Mouse (Mus musculus) v-Abl transformed pro-B cells (cell line): ENCODE results near the gene Rnf185.

ENCODE experiments used
- in situ Hi-C, 2 experiments: fragments of 400-800 bp; cut with MboI; formaldehyde crosslinking; loops; one replicate each; pipeline ENCODE4 v1.15.1; 2025; ENCODE audit not compliant: unreplicated experiment in 2 of 2

Gene Rnf185

DNA sequence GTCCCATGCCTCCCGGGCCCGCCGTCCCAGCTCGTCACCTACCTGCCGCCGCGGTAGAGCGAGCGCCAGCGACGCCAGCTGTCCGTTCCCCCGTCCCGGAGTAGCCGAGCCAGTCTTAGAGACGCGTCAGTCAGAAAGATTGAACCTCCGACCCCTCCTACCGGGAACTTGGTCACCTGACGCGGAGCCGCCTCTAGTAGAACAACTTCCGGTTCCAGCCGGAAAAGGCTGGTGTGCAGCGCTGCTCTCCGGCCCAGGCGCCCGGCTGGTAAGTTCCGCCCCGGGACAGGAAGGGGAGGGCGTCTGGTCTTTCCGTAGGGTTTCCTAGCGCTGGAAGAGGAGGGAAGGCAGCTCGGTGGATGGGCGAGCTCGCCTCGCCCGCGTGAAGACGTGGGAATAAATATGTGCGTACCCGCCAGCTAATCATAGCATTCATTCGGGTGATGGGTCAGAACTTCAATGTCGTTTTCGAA is at the start of gene Rnf185:
Gene Rnf185, minus strand, starts transcription at position 197 of the 473 bp plus-strand sequence.
- in situ Hi-C loops = no loop called here

DNA sequence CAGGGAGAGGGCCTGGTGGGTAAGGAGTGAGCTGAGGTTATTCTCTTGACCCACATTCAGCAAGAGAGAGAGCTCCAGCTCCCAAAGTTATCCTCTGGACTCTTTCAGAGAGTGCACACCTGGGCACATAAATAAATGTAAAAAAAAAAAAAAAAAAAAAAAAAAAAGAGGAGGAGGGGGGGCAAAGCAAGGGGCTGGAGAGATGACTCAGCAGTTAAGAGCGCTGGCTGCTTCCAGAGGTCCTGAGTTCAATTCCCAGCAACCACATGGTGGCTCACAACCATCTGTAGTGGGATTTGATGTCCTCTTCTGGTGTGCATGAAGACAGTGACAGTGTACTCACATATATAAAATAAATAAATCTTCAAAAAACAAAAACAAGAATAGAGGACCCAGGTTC is 45.1 kb upstream of the Rnf185 start:
- in situ Hi-C loops = no loop called here

DNA sequence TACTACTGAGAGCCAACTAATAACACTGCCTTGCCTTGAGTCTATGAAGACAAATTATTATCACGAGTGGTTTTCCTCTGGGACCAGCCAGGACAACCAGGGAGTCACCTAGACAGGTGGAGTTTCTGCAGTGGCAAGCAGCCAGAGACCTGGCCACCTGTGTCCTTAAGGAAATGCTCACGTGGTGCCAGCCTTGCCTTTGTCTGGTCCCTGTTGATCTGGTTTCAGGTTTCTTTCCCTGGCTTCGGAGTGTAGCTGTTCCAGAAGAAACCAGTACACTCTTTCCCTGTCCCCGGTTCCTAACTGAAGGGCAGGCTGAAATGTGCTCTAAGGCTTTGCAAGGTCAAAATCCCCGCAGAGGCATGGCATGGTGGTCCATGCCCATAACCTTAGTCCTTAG is 44.6 kb upstream of the Rnf185 start:
- in situ Hi-C loops = no loop called here

DNA sequence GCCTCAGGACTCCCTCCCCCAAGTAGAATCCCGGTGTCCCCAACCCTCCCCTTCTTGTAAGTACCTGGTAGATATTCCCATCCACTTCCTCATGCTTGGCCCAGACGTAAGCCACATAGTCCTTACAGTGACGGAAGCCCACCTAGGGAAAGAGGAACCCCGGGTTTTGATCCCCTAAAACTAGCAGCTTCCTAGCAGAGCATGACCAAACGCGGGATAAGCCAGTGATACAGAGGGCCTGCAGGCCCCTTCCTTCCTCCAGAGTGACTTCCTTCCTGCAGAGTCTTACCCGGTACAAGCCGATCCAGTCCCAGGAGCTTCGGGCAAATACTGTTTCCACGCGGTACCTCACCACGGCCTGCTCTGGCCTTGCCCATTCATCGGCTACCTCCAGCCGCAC is 43.3 kb upstream of the Rnf185 start:
- in situ Hi-C loops = no loop called here

DNA sequence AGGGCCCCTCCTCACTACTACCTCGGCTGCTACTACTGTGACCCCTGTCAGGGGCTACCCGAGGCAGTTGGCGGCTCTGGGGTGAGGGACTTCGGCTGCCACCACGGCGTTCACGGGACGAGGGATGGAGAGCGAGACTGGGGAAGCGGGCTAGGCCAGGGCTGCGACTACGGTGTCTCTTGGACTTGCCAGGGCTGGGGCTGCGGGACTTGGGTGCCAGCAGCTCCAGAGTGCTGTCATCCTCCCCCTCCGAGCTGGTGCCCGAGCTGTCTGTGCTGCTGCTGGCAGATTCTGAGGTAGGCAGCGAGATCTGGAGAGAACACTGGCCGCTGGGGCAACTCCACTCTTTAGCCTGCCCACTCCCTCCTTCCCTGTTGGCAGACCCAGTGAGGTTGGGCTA is 42.7 kb upstream of the Rnf185 start:
- in situ Hi-C loops = no loop called here

DNA sequence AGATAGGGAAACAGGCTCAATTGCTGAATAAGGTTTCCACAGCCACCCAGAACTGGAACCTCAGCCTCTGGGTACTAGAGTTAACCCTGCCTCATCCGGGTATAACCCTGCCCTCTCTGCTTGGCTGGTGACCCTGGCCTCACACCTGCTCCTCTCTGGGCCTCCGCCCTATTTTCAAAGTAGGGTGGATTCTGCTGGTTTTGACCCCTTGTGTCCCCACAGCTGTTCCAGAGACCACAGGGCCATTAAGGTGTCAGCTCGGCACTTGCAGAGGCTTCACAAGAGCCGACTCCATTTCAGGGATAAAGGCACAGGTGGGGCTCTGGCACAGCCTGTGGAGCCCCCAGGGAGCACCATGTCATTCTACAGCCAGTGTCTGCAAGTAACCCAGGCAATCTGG is 40.6 kb upstream of the Rnf185 start:
- in situ Hi-C loops = no loop called here

DNA sequence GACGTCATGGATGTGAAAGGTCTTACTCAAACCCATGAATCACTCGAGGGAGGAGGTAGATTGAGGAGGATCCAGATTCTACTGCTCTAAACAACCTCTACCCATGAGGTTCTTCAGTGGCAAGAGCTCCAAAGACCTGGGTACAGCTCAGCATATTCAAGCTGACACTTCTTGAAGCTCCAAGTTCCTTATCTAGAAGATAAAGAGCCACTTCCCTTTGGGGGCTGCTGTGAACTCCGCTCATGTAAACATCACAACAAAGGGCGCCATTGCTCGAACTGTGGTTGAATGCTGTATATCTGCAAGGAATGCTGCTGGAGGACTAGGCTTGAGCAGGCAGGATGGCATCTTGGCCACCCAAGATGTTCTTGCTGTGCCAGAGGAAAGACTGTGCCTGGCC is 36.9 kb upstream of the Rnf185 start:
- in situ Hi-C loops = no loop called here

DNA sequence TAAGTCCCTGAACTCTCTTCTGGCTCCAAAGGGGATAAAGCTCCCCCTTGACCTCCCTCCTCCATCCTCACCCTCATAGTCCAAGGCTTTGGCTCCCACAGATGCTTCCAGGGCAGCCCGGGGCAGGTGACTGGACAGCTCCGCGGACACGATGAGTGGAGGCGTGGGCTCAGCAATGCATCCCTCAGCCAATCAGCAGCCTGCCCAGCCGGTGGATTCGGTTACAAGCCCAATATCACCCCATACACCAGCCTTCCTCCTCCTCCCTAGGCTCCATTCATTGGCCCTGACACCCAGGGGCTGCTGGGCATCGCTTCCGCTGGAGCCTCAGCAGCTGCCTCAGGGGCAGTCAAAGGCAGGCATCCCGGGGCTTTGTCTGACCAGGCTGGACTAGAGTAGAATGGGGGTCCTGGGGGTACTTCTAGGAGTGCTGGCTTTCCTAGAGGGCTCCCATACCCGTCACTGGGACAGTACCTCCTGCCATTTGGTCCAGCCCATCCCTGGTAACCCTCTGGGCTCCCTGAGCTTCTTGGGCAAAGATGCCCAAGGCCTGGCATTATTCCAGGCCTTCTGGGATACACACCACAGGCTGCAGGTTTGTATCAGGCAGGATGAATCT is 35.9 kb upstream of the Rnf185 start, which contains the start of gene Pla2g3:
Gene Pla2g3, plus strand, starts transcription at position 333 of the 619 bp plus-strand sequence.
- in situ Hi-C loops = no loop called here

DNA sequence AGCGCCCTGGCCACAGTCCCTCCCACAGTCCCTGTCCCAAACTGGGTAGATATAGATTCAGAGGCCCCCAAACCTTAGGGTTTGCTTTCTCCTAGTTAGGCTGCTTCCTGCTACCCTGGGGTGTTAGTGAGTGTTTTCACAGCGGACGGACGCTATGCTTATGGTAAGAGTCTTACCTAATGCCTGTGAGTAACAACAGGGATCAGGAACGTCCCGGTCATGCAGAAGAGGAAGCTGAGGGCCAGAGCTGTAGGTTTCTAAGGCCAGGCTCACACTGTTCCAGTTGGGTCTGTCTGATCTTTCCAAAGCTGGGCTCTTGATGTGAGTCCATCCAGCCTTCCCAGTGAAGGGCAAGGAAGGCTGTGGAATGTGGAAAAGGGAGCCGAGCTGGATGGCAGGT is 34.2 kb upstream of the Rnf185 start:
- in situ Hi-C loops = no loop called here

DNA sequence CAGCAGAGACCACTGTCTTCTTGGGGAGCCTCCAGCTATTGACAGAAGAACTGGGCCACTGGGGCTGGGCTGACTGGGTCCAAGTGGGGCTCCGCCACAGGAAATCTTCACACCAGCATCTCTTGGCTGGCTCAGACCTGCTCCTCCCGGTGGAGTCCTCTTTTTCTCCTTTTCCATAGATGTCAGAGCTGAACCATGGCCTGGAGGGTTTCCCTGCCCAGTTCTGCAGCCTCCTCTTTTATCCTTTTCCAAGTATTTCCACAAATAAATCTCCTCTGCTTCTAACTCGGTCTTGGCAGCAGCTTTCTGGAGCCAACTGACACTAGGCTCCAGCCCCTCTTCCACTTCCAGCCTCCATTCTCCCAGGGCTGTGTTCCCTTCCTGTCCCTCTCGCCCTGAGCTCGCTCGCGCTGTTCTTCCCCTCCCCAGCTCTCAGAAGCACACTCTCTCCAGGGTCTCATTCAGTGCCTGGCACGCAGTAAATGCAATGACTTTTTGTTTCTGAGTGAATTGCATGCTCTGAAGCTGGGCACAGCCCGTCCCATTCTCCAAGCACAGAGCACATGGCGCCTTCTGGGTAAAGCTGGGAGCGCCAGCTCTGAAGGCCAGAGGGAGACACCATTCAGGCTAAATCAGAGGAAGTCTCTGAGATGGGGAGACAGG is 31.9 kb upstream of the Rnf185 start:
- in situ Hi-C loops = no loop called here

DNA sequence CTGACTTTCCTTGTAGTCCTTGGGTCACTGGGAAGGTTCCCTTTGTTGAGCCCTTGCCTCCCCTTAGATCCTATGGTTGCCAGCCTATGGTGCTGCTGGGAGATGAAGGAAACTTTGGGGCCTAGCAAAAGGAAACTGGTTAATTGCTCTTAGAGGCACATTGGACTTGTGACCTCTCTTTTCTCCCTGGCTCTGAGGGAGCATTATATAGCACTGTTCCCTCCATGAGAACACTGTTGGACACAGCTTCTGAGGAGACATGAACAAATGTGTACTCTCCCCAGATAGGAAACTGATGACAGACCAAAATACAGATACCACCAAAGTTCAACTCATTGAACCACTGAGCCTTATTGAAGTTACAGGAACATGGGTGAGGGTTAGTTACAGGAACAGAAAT is 23.3 kb upstream of the Rnf185 start:
- in situ Hi-C loops = loop anchor here in 1 of 2 experiments (10.0 kb wide), 1 partner anchor 209 kb away; no protein-coding TSS in a partner anchor

DNA sequence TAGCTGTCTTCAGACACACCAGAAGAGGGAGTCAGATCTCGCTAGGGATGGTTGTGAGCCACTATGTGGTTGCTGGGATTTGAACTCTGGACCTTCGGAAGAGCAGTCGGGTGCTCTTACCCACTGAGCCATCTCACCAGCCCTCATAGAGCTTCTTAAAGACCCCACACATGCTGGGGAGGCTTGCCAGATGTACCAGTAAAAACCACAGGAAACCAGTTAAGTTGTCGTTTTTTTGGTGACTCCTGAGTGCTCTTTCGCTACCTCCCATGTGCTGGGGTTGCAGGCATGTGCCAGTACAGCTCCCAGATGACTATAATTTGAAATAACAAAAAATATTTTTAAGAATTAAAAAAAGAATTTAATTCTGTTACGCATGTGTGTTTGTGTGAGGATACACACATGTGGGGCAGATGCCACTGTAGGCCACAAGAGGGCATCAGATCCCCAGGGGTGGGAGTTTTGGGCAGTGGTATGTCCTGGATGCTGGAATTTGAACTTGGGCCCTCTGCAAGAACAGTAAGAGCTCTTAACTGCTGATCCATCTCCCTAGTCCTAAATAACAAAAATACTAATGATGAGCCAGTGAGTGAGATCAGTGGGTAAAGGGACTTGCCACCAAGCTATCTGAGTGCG is 22.4 kb upstream of the Rnf185 start:
- in situ Hi-C loops = loop anchor here (5.0 to 10.0 kb wide), 6 partner anchors 38 to 403 kb away; partner anchors contain the start of gene Selenom (in 1 of the 2)

DNA sequence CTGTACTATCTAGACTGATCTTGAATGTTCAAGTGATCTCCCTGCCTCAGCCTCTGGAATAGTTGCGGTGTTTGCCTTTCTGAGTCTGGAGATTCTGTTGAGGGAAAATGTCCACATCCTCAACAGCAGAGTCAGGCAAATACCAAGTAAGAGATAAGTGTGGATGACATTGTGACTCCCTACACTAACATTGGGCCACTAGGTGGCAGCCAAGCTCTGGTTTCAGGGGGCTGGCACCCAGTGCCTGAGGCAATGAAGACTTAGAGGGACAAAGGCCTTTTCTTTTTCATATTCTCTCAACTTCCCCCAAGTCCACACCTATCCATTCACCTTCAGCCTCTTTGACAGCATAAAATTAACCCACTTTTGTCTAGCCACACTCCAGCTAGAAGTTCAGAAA is 20.3 kb upstream of the Rnf185 start:
- in situ Hi-C loops = loop anchor here (5.0 to 10.0 kb wide), 6 partner anchors 40 to 405 kb away; partner anchors contain the start of gene Selenom (in 1 of the 2)

DNA sequence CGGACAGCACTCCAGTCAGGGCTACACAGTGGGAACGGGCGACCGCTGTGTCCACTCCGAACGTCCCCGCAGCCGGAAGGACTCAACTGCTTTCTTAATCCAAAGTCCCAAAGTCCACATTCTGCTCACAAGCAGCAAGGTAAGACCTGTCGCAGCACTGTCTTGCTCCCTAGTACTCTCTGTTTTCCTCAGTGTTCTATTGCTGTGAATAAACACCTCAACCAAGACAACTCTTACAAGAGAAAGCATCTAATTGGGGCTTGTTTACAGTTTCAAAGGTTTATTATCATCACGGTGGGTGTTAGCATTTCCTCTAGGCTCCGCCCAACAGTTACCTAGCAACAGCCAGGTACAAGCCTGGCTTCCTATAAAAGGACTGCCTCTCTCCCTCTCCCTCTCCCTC is 19.3 kb upstream of the Rnf185 start:
- in situ Hi-C loops = loop anchor here (5.0 to 10.0 kb wide), 6 partner anchors 41 to 406 kb away; partner anchors contain the start of gene Selenom (in 1 of the 2)

DNA sequence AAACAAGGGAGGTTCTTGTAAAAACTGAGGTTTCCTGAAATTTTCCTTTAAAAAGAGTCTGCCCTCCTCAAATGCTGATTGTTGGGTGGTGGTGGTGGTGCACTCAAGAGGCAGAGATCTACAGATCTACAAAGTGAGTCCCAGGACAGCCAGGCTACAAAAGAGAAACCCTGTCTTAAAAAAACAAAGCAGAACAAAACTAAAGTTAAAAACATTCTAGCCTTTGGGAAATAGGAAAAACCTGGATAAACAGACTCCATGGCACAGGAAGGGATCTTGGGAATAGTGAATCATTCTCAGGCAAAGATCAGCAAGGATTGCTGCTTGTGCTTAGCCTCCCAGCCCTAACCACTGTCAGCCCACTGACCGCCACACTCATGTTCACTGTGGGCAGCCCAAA is 10.7 kb upstream of the Rnf185 start:
- in situ Hi-C loops = no loop called here

DNA sequence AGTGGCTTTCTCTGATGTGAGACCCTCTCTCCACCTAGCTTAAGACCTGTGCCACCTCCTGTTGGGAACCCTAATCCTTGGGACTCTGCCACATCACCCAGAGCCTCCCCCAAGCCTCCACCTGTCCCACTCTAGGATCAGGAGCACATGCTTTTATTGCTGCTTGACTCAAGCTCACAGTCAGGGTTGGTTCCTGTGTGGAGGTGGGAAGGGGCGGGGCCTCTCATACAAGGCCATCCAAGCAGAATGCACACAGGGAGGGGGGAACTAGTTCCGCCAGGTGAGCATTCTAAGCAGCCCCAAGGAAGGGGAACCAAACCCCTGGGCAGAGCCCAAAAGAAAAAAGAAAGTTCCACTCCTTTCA is 6.9 kb upstream of the Rnf185 start:
- in situ Hi-C loops = loop anchor here in 1 of 2 experiments (5.0 kb wide), 1 partner anchor 72 kb away; no protein-coding TSS in a partner anchor

DNA sequence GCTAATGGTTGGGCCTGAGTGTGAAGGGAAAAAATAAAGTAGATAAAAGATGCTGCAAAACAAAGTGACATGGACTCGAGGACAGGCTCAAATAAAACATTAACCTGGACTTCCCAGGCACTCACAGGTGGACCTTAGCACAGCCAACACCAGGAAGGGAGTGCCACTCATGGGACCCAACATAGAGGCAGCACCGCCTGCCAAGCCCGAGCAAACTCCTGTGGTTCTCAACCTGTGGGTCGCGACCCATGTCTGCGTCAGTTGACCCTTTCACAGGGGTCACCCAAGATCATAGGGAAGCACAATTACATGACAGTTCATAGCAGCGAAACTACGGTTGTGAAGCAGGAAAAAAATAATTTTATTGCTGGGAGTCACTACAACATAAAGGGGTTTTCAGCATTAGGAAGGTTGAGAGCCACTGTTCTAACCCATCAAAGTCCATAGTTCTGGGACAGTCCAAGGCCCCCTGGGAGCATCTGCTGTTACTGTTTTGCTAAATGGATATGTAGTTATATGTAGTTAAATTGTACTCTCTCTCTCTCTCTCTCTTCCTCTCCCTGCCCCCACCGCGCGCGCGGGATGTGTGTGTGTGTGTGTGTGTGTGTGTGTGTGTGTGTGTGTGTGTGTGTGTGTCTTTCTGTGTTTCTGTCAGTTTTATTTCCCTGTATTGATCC is 6.4 kb upstream of the Rnf185 start:
- in situ Hi-C loops = loop anchor here in 1 of 2 experiments (5.0 kb wide), 1 partner anchor 71 kb away; no protein-coding TSS in a partner anchor

DNA sequence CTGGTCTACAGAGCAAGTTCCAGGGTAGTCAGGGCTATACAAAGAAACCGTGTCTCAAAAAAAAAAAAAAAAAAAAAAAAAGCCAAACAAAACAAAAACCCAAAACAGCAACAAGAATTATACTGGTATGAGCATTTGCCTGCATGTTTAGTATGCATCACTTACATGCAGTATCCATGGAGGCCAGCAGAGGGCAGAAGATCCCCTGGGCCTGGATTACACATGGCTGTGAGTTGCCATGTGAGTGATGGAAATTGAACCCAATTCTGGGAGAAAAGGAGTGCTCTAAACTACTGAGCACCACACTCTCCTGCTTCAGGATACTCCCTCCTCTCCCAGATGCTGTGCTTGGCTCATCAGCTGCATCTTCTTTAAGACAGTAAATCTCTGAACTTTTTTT is 4.2 kb upstream of the Rnf185 start:
- in situ Hi-C loops = loop anchor here in 1 of 2 experiments (5.0 kb wide), 1 partner anchor 69 kb away; no protein-coding TSS in a partner anchor

DNA sequence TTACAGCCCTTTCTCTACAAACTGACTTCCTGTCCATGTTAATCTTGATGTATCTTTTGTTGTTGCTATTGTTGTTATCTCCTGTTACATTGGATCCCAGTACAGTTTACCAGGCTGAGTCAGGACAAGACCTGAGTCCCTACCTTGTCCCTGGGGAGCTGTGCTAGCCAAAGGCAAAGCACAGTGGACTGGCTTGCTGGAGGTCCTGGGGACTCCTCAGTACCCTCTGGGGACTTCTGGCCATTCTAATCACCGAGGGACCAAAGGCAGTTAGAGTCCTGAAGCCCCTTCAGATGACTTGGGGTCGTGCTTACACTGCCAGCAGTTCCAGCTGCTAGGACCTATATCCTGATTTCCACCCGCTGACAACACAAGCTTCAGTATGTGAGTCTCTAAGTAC is 2.3 kb upstream of the Rnf185 start:
- in situ Hi-C loops = no loop called here

DNA sequence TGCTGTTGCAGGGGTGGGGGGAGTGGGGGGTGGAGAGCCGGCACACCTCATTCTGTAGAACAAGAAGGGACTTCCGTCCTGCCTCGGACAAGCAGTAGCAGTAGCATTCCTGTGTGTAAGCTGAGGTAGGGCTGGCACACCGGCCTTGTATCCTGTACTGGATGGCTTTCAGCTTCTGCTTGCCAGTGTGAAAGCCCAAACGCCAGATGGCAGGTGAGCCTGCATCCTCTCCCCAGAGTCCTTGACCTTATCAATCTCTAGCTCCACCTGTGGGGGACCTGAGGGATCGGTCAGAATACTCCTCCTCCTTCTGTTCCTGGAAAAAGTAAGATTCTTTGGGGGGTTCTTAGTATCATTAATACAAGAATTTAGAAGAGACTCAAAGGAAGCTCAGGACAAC is 1.3 kb upstream of the Rnf185 start:
- in situ Hi-C loops = no loop called here

DNA sequence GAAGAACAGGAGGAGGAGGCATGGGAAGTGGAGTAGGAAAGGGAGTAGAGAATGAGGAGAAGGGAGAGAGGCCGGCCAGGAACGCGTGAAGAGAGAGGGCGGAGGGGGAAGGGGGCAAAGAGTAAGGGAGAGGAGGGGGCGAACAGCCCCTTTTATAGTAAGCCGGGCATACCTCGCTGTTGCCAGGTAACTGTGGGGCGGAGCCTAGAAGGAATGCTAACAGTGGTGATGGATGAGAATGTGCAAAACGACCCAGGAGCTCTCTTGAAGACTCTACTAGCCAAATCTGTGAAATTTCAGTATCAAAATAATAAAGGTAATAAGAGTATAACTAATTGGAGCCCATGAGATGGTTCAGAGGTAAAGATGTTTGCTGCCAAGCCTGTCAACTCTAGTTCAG is 606 bp upstream of the Rnf185 start:
- in situ Hi-C loops = no loop called here
